Mouse (Mus musculus): ENCODE measurements around the gene Ugt2b5. TPM values are rescaled to one million over a fixed set of nuclear protein-coding genes. Genes with fewer than 3 reads are reported as not detected.

Gene Ugt2b5
- polyA plus RNA-seq, 1 experiment from 2014 or later, result not detected

Other genes starting within 250 kb of the Ugt2b5 start
- gene Ugt2b34, start 233.4 kb downstream of the Ugt2b5 start, polyA plus RNA-seq (2015; fragmentation: Nextera tagmentation; extraction: Ambion mirVana), result 0.11 TPM in 1 of 2 replicates, not detected in the other
- not detected in 2 replicates for gene Ugt2b1, start 213.8 kb downstream of the Ugt2b5 start, polyA plus RNA-seq (2015; fragmentation: Nextera tagmentation; extraction: Ambion mirVana)
- gene Ugt2b35, start 139.5 kb downstream of the Ugt2b5 start, polyA plus RNA-seq (2015; fragmentation: Nextera tagmentation; extraction: Ambion mirVana), result not detected in 2 replicates
- not detected in 2 replicates for gene Ugt2b36, start 47.8 kb downstream of the Ugt2b5 start, polyA plus RNA-seq (2015; fragmentation: Nextera tagmentation; extraction: Ambion mirVana)
- gene Ugt2b37, start 114.5 kb upstream of the Ugt2b5 start, polyA plus RNA-seq (2015; fragmentation: Nextera tagmentation; extraction: Ambion mirVana), result not detected in 2 replicates
- not detected in 2 replicates for gene Ugt2a3, start 196.9 kb upstream of the Ugt2b5 start, polyA plus RNA-seq (2015; fragmentation: Nextera tagmentation; extraction: Ambion mirVana)

Measured in embryonic facial prominence, embryonic 15.5 days (tissue).